Mouse (Mus musculus) liver, embryonic 11.5 days (tissue): ENCODE measurements at regions not wholly inside any gene's neighbourhood (a gene's known extent, or its start where the extent isn't known, plus 50 kb on each side); places are given as distances from the start of the nearest gene placed in this dataset.
"Not testable (repeated sequence)": the region's sequence is repeated elsewhere in the genome, so short reads cannot be mapped to it uniquely, and the experiment has no call there.

Source experiments
- ATAC-seq: fragments of 200-750 bp; cut with Nextera tagmentation; replicated peaks from 2 replicates; pipeline ENCODE4 v1.8.0; 2017; ENCODE audit warnings: moderate number of reproducible peaks, mild to moderate bottlenecking, moderate TSS enrichment, moderate library complexity; ENCODE audit not compliant: low FRiP score
- DNase-seq: peaks from one replicate; pipeline ENCODE4 v3.0.0-alpha.2; 2017; ENCODE audit warnings: low spot score
- H3K27ac ChIP-seq: fragments of 300-500 bp; sonication (generic); 2 replicates; pipeline ENCODE4 v1.5.1; 2014; ENCODE audit warnings: mild to moderate bottlenecking, low read depth, low read length, control low read depth
- H3K27me3 ChIP-seq: fragments of 300-500 bp; sonication (generic); replicated peaks from 2 replicates; pipeline ENCODE4 v1.6.1; 2014; ENCODE audit warnings: low read length, mixed read lengths; ENCODE audit not compliant: control insufficient read depth, insufficient read depth
- H3K36me3 ChIP-seq: fragments of 300-500 bp; sonication (generic); 2 replicates; pipeline ENCODE4 v1.6.1; 2014; ENCODE audit warnings: mild to moderate bottlenecking, low read length, moderate library complexity, mixed read lengths; ENCODE audit not compliant: control insufficient read depth, insufficient read depth
- H3K4me1 ChIP-seq: fragments of 300-500 bp; sonication (generic); replicated peaks from 2 replicates; pipeline ENCODE4 v1.6.1; 2014; ENCODE audit warnings: low read length, mixed read lengths; ENCODE audit not compliant: control insufficient read depth, insufficient read depth
- H3K4me2 ChIP-seq: fragments of 300-500 bp; sonication (generic); 2 replicates; pipeline ENCODE4 v1.6.1; 2014; ENCODE audit warnings: mild to moderate bottlenecking, control low read depth, moderate library complexity
- H3K4me3 ChIP-seq: fragments of 300-500 bp; sonication (generic); 2 replicates; pipeline ENCODE4 v1.5.1; 2014; ENCODE audit warnings: low read depth, low read length, control low read depth
- H3K9ac ChIP-seq: fragments of 300-500 bp; sonication (generic); 2 replicates; pipeline ENCODE4 v1.6.1; 2014; ENCODE audit warnings: low read depth, low read length, control low read depth
- H3K9me3 ChIP-seq: fragments of 300-500 bp; sonication (generic); 2 replicates; pipeline ENCODE4 v1.6.1; 2016; ENCODE audit warnings: low read length, inconsistent platforms, mixed read lengths; ENCODE audit not compliant: control insufficient read depth
- WGBS: fragments of 180-500 bp; shearing (Covaris S2); extraction: QIAGEN DNeasy Blood & Tissue Kit; methylation state at CpG from one replicate; pipeline ENCODE4 v1.1.7; 2014; 5-methylcytosine and 5-hydroxymethylcytosine counted together

DNA sequence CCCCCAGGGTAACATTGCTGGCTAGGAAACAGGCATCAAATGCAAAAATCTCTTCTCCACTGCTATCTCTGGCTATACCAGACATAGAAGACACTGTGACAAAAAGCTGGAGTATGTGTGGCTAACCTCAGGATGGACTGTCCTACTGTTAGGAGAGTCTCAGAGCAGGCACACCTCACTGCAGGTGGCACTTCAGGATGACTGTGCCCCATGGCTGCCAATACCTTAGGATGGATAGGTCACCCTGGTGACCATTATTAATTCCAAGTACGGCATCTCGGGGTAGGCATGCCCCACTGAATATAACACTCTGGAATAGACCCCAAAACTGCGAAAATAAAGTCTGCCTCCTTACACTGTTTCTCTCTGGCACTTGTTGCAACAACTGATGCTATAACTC is 68.3 kb upstream of the Gm21119 start:
- H3K4me3 ChIP-seq, H3K9me3 ChIP-seq, DNase-seq, H3K27ac ChIP-seq, H3K9ac ChIP-seq, H3K4me2 ChIP-seq, H3K27me3 ChIP-seq, H3K4me1 ChIP-seq, ATAC-seq, H3K36me3 ChIP-seq: not testable (repeated sequence)
- no CpG with 5 or more reads among the region's 3 CpGs for WGBS

- Histone ChIP-seq H3K9ac (peak overlapping the region; percentile 81), H3K4me3 (peak overlapping the region; percentile 71), H3K4me2 (peak overlapping the region; percentile 48)
- ATAC-seq: peak; percentile 100
- WGBS: 5% methylated on average over 56 of the region's 64 CpGs
- not testable (repeated sequence) for H3K27me3 ChIP-seq, H3K4me1 ChIP-seq, H3K9me3 ChIP-seq, H3K36me3 ChIP-seq, H3K27ac ChIP-seq
- peak; percentile 53 for DNase-seq
Observed at GRCm38 (mm10) chr8:20550054-20550778, 64.5 kb upstream of the Gm21119 start.

- not testable (repeated sequence) for H3K4me1 ChIP-seq, DNase-seq, H3K4me3 ChIP-seq, H3K27ac ChIP-seq, H3K27me3 ChIP-seq, H3K36me3 ChIP-seq, H3K9ac ChIP-seq, H3K4me2 ChIP-seq, H3K9me3 ChIP-seq
- ATAC-seq: peak; percentile 46
- WGBS: no CpG with 5 or more reads among the region's 6 CpGs
Observed at GRCm38 (mm10) chr8:20556501-20557181, 58.1 kb upstream of the Gm21119 start.

- not testable (repeated sequence) for H3K9ac ChIP-seq, H3K36me3 ChIP-seq, H3K27ac ChIP-seq, H3K4me3 ChIP-seq, H3K9me3 ChIP-seq, H3K27me3 ChIP-seq, H3K4me1 ChIP-seq
- DNase-seq (peak; percentile 29), ATAC-seq (peak; percentile 56)
- 82% methylated on average over 7 of the region's 8 CpGs for WGBS
- peak overlapping the region; percentile 39; the same call in 1 of the 2 replicates for H3K4me2 ChIP-seq
Observed at GRCm38 (mm10) chr8:20557184-20557583, 57.5 kb upstream of the Gm21119 start.

GRCm38 (mm10) chr8:20557609-20558008 is 57.1 kb upstream of the Gm21119 start:
- not testable (repeated sequence) for H3K4me1 ChIP-seq, DNase-seq, H3K36me3 ChIP-seq, H3K9ac ChIP-seq, H3K27ac ChIP-seq, H3K27me3 ChIP-seq, H3K9me3 ChIP-seq
- peak overlapping the region; percentile 20; the same call in 1 of the 2 replicates for H3K4me3 ChIP-seq
- WGBS: 47% methylated on average over 38 of the region's 47 CpGs
- peak; percentile 98 for ATAC-seq
- 0 out of 2 replicates have a peak overlapping the region, but pooled peaks have one; percentile 39 for H3K4me2 ChIP-seq
